Mouse (Mus musculus) C2C12 (cell line): ENCODE measurements around the gene Hoxb8.

Experiments used
- CTCF ChIP-seq: IDR thresholded peaks from one replicate; pipeline ENCODE4 v1.5.1; 2011; ENCODE audit not compliant: control insufficient read depth, insufficient read depth, insufficient read length
- MAX ChIP-seq: IDR thresholded peaks from one replicate; pipeline ENCODE4 v1.6.1; 2011; ENCODE audit warnings: mild to moderate bottlenecking, control low read depth

GRCm38 (mm10) chr11:96262262-96262830 is 19.4 kb upstream of the Hoxb8 start:
- TF ChIP-seq CTCF, result no peak
- no peak for TF ChIP-seq MAX
